Mouse (Mus musculus) adrenal gland, postnatal 25 days (tissue): ENCODE data around the gene Cnih4. TPM values are rescaled to one million over a fixed set of nuclear protein-coding genes. Genes with fewer than 3 reads are reported as not detected.
A peak's percentile ranks its signal among the peaks of the same experiment; 100 is the strongest.

Experiments
- DNase-seq: peaks from one replicate; pipeline ENCODE4 v3.0.0; 2021; ENCODE audit warnings: mixed read lengths
- long read RNA-seq: library from polyadenylated mRNA; stranded (forward); transcript quantifications from one replicate; pipeline ENCODE4 v2.0.0, GENCODE M21; 2021
- total RNA-seq: library from RNA; stranded (reverse); gene quantifications from 2 replicates; pipeline ENCODE4 v1.2.3, GENCODE M21; 2021

Gene Cnih4
- 43.7 and 44.3 TPM in 2 replicates for total RNA-seq
- long read RNA-seq, transcript Cnih4-204 (5 exons, 3,268 nt) = major isoform, 35 of 41 reads
- long read RNA-seq, partial matches to known transcripts = 2 of 41 reads
- long read RNA-seq, other reads (novel, unspliced or antisense) = 4 of 41 reads

DNA sequence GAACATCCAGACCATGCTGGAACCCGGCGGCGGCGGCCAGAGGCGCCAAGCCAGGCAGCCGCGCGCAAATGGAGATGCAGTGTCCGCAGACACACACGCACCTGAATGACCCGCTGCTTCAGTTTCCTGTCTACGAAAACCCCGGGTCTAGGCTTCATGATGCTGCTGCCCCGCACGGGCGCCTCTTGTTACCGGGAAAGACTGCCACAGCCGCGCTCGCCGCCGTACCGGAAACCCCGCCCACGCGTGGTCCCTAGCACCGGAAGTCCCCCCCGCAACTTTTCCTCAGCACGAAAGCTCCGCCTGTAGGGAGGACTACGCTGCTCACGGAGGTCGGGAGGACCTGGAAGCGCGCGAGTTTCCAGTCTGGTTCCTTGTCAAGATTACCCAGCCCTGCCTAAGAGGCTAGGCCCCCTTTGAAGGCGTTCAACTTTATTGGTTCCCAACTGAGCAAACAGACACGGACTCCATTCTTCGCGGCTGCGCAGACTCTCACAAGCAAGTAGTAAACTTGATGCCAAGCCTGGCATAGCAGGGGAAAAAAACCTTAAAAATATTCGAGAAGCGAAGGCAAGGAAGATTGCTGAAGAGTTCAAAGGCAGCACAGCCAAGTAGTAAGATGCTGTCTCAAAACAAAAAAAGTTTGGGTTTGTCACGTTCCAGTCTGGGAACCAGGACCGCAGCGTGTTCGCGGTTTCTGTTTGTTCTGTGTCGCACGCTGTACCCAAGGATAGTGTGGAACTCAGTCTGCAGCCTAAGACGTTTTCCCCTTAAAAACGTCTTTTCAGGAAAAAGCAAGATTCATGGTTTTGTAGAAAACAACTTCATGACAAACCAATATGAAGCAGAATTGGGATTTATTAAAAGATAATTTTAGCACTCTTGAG lies at the start of gene Cnih4, which contains the start of gene Nvl:
Cnih4 (plus strand) TSS at position 744 of the 887 bp plus-strand sequence.
Nvl (minus strand) TSS at position 255 of the 887 bp plus-strand sequence.
- DNase-seq = peak; percentile 91

DNA sequence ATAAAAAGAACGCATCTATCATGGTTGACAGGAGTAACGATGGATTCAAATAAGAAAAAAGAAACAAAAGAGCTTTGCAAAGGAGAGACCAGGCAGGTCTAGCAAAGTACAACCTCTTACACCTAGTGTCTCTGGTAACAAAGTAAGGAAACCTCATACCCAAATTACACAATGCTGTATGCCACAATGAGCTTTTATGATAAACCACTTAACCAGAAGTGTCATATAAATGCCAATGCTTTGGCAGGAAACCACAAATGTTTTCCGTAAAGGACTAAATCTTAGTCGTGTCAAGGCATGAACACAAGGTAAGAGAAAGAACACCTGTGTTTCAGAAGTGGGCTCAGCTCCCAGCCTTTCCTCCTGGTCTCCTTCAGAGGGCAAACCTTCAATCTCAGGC lies 27.4 kb upstream of the Cnih4 start:
- no peak for DNase-seq

DNA sequence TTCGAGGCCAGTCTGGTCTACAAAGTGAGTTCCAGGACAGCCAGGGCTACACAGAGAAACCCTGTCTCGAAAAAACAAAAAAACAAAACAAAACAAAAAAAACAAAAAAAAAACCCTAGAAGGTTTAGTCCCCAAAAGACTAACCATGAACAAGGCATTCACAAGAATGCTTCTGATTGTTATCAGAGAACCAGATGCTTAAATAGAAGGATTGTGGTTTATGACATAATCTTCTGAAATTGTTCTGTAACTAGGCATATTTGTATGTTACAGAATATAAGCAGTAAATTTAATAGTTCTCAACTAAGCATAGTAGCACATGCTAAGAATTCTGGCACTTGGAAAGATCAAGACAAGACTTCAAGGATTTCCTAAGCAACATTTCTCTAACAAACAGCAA lies 20.3 kb upstream of the Cnih4 start:
- no peak for DNase-seq

DNA sequence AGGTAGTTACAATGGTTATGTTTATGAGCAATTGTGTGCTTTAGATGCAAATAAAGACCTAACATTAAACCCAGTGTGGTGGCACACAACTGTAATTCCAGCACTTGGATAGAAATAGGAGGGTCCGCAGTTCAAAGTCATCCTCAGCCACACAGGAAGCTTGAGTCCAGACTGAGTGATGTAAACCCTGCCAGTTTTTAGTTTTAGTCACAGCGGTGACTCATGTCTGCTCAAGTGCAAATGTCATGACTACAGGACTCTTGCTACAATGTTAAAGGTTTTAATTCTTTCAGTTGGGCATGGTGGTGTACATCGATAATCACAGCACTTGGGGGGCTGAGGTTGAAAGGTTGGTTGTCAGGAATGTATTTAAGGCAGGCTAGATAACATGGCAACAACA lies 18.6 kb upstream of the Cnih4 start:
- DNase-seq = no peak

DNA sequence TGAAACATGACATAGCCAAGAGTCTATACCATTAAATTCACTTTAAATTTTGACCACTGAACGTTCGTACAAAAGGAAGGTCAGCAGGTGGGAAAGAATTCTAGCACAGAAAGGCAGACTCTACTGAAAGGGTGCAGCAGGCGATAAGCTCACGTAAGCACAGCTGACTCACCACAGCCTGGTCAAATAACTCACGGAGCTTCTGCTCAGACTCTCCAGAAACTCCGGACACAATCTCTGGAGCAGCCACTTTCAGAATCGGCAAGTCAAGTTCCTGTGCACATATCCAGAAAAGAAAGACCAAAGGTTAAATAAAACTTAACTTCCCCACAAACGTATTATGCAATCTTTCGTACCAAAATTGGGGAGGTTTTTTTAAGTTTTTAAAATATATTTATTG lies 17.7 kb upstream of the Cnih4 start:
- DNase-seq = peak; percentile 24

DNA sequence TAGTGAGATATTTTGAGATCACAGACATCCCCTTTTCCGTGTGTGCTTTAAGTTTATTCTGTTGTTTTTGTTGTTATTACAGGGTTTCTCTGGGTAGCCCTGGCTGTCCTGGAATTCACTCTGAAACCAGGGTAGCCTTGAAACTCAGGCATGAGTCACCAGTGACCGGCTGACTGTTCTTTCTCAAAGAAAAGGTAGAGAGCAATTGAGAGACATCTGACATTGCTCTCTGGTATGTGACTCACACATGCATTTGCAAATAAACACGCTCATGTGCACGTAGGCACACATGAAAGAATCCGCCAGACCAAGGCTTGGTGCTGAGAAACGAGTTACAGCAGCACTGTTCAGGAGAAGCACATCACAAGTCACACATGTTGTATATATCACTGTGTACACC lies 12.6 kb upstream of the Cnih4 start:
- DNase-seq = peak; percentile 44

DNA sequence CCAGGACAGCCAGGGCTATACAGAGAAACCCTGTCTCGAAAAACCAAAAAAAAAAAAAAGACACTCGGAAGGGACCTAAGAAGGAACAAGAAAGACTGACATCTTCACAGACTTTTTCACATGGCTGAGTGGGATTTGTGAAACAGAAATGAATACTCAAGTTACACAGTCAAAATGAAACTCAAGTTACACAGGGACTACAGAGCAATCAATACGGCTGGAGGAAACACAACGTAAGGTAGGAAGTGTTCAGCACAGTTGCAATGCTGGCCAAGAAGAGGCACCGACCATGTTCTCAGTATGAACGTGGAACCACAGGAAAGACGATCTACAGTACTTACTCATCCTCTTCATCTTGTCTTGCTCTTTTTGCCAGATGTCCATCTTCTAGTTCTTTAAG lies 5.8 kb upstream of the Cnih4 start:
- DNase-seq = no peak

DNA sequence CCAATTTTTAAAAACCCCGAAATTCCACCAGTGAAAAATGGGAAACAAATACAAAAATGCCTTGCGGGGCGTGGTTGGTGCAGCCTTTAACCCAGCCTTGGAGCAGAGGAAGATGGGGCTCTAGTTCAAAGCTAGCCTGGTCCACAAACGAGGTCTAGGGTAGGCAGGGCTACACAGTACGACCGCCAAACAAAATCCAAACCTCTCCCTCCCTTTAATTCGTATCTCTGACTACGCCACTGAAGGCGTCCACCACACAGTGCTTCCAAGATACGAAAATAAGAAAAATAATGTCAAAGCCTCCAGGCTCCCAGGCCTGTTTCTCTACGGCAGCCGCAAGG lies 914 bp upstream of the Cnih4 start:
- no peak for DNase-seq

DNA sequence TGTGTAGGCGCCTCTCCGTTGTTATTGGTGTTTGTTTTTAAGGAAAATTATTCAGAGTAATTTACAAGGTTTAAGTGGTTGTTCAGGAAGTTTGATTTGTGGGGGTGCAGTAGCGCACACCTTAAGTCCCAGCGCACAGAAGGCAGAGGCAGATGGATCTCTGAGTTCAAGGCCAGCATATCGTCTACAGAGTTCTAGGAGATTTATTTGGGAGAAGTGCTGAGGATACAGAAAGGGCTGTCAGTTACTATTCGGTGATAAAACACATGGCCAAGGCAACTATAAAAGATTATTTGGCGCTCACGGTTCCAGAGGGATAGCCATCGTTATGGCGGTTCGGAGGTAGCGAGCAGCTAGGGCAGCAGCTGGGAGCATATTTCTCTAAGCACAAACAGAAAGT lies 473 bp downstream of the Cnih4 start:
- DNase-seq = no peak

DNA sequence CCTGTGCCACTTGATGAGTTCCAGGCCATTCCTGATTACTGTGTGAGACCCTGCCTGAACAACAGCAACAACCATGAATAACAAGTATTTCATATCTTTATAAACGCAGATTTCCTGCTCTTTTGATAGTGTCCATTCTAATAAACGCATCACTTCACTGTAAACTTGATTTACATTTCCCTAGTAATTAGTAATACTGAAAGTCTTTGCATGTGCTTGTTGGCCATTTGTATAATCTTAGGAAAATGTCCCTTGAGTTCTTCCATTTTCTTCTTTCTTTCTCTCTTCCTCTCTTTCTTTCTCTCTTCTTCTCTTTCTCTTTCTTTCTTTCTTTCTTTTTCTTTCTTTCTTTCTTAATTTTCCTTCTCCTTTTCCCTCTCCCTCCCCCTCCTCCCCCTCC lies 1.7 kb downstream of the Cnih4 start:
- DNase-seq = no peak

DNA sequence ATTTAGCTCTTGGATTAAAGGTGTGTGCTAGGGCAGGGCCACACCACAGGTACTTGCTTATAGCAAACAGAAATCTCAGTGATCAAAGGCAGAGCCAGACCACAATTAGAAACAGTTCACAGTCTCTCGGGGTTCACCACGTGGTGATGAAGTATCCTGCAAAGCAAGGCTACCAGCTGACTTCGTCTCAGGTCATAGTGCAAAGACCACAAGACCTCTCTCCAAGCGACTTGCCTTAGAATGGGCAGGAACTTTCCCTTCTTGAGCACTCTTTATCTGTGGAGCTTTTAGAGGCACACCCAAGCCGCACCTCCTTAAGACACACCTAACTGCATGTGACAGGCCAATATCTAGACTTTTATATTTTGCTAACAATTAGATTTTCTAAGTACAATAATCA lies 4.0 kb downstream of the Cnih4 start:
- no peak for DNase-seq

DNA sequence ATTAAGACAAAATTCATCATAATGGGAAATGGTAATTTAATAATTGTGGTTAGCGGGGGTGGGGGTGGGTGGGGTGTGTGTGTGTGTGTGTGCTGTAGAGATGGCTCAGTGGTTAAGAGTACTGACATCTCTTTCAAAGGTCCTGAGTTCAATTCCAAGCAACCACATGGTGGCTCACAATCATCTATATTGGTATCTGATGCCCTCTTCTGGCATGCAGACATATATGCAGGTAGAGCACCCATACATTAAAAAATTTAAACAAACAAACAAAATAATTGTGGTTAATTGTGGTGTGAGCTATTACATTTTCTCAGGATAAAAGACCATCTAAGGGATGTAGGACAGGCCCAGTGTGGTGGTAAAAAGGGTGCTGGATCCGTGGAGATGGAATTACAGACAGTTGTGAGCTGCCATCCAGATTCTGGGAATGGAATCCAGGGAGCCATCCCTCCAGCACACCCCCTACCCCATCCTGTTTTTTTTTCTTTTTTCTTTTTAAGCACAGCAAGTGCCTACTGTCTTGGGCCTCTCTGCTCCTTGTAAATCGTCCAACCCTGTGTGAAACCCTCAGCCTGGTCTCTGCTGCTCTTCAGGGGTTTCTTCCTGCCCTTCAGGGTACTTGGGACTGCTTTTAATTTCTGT lies 5.0 kb downstream of the Cnih4 start:
- DNase-seq = no peak

DNA sequence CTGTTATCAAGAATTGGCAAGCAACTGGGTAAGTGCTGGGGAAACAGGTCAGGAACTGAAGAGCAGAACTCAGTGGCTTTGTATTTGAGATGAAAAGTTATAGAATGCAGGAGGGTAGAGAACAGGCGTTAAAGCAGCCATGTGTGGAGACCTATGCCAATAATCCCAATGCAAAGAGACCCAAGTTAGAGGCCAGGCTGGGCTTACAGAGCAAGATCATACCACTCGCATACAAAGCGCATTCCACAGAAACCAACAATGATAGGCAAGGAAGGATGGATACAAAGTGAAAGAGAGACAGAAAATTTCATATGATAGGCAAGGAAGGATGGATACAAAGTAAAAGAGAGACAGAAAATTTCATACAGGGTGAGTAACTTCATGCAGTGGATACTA lies 5.9 kb downstream of the Cnih4 start:
- no peak for DNase-seq

DNA sequence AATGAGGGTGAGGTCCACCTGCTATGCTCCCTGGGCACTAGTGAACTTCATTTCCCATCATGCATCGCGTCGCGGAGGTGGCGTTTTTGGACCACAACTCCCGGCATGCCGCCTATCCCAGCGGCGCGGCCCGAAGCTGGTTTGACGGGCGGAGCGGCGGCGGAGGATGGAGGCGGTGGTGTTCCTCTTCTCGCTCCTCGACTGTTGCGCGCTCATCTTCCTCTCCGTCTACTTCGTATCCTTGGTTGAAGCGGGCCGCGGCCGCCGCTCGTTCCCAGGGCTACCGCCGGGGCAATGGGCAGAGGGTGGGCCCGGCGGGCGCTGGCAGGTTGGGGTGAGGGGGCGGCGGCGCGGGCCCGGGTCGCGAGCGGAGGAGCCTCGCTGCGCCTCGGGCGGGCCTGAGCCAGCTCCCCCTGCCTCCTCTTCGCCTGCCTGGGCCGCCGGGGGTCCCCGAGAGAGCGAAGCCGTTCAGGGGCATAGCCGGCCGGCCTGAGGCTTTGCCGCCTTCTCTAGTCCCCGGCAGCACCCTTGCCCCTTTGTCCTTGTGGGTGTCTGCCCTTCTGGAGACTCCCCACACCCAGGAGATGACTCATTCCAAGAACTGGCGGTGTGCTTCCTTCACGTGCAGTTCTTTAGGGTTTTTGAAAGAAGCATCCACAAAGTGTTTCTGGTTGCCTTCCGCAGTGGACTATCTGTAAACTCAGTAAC lies 6.5 kb downstream of the Cnih4 start:
- DNase-seq = peak; percentile 90

DNA sequence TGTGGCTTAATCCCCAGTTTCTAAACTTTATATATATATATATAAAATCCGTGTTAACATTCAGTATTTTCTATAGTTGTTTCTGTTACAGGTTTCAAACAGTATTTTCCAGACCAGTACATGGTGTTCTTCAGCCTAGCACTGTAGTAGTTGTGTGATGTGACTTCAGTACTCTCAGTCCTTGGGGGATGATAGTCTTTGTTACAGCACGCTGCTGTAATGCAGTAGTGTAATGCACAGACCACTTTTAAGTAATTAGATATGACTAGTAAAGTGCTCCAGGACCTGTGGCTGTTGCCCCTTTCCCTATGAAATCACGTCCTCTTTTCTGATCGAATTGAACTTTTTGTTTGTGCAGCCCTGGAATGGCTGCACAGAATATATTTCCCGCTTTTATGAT lies 7.0 kb downstream of the Cnih4 start:
- no peak for DNase-seq

DNA sequence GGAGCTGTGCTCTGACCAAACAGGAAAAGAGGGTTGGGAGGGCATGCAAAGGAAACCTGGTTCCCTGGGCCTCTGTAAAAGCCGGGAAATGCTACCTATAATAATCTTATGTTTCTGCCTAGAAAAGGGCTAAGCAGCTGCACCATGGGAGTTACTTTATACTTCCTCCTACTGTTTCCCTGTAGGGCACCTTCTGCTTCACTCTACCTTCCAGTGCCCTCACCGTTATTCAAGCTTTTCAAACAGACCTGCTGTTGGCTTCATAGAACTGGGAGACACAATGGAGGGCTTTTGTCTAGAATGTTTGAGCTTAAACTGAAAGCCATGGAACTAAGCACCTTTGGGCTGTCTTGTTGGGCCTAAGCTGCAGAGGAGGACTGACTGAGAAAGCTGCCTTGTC lies 23.3 kb downstream of the Cnih4 start:
- DNase-seq = no peak

DNA sequence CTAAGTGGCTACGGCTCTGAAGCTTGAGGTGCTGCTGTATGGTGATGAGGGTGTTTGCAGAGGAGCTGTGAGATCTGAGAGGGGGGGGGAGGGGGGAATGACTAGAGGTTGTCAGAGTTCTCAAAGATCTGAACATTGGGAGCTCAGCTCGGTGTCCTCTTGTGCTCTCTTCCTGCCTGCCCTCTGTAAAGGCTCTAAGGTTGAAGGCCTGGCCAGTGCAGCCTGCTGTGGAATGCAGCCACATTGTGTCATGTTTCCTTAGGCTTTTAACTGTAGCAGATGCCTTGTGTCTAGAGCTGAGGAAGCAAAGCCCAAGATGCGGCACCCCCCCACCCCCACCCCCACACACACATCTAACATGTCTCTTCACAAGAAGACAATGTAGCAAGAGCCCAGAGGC lies 23.9 kb downstream of the Cnih4 start:
- no peak for DNase-seq

DNA sequence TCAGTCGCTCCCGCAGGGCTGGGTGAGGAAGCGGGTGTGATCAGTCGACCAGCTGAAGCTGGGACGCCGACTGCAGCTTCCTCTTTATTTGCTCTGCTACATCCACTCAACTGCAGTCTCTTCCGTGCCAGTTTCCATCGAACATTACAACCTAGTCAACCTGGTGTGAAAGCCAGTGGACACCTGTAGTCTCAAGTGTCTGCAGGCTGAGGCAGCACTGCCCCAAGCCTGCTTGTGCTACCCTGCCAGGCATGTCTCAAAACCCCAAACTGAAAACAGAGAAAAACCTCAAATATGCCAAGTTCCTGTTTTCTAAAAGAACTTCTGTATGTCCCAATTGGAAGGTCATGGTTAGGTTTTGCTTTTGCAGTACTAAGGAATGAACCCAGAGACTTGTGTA lies 25.7 kb downstream of the Cnih4 start:
- DNase-seq = no peak

DNA sequence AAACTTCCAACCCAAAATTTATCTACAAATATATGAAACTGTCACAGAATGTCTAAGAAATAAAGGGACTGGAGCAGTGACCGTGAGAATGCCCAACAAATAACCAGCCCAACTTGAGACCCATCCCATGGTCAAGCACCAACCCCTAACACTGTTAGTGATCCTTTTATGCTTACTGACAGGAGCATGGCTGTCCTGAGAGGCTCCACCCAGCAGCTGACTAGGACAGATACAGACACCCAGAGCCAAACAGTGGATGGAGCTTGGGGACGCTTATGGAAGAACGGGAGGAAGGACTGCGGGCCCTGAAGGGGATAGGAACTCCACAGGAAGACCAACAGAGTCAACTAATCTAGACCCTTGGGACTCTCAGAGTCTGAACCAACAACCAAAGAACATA lies 44.4 kb downstream of the Cnih4 start:
- DNase-seq = no peak

DNA sequence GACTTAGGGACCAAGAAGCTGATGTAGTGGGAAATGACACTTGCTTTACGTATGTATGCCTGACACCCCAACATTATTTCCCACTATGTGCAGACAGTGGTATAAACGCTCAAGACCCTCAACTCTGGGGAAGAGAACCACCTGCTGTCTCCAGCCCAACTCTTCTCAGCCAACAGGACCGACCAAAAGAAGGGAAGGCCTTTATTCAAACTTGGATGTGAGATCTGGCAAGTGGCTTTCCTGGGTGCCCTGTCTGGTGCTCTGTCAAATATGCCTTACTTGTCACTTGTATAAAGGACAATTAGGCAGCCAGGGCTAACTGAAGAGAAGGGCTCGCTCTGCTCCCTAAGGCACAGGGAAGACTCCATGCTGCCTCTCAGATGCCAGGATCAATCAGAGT lies 55.0 kb downstream of the Cnih4 start:
- DNase-seq = no peak

DNA sequence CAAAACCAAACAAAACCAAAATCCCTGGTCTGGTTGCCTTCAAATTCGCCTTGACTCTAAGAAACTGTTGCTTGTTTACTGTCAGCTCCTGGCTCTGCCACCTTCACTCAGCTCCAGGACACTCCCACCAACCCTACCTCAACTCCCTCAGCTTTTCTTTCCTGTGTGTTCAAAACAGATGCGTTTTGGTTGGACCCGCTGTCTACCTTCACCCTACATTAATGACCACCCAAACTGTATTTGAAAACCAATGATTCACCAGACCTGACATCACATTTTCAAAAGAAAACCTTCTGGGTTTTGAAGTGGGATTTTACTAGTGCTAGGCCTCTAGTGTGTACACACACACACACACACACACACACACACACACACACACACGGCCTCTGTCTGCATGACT lies 65.7 kb downstream of the Cnih4 start:
- no peak for DNase-seq

DNA sequence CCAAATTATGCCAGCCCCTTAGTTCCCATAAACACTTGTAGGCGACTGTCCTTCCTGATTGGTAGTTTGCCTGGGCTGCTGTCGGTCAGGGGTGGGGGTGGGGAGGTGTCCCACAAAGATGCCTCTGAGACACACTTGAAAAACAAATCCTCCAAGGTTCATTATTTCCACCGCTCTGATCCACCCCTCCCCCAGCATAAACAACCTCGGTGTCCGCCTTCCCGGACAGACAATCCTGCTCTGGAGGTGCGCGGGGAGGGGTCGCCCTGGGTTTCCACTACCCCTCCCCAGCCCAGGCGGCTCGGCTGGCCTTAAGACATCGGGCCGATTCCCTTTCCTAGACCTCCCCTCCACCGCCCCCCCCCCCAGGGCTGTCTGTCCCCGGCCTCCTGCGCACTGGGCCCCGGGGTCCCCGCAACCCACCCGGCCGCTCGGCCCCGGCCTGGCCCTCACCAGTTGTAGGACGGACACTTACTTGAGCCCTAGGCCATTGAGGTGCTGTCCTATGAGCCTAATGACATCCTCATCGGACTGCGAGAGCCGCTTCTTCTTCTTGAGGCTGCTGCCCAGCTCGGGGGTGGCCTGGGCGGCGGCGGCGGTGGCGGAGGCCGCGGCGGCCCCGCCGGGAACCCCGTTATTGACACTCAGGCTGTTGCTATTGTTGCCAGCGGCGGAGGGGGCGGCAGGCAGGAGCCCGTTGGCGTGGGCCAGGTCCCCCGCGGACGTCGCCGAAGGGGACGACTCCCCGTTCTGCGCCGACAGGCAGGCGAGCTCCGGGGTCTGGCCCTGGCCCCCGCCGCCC lies 66.3 kb downstream of the Cnih4 start:
- DNase-seq = peak; percentile 44
